Mouse (Mus musculus) E14TG2a.4 (cell line): ENCODE data around the gene Pax4.
A peak's percentile ranks its signal among the peaks of the same experiment; 100 is the strongest.

Source experiments
- H3K27me3 ChIP-seq: 2 replicates; pipeline ENCODE4 v1.6.1; 2014; ENCODE audit warnings: low read length, control low read depth; ENCODE audit not compliant: insufficient read depth
- H3K36me3 ChIP-seq: 2 replicates; pipeline ENCODE4 v1.6.1; 2014; ENCODE audit warnings: low read length, control low read depth; ENCODE audit not compliant: insufficient read depth
- H3K4me1 ChIP-seq: replicated peaks from 2 replicates; pipeline ENCODE4 v1.6.1; 2014; ENCODE audit warnings: low read depth, low read length, control low read depth
- H3K4me3 ChIP-seq: replicated peaks from 2 replicates; pipeline ENCODE4 v1.5.1; 2014; ENCODE audit warnings: mild to moderate bottlenecking, low read length
- H3K9me3 ChIP-seq: 2 replicates; pipeline ENCODE4 v1.6.1; 2014; ENCODE audit warnings: low read length, control low read depth
- CTCF ChIP-seq: conservative IDR thresholded peaks from 2 replicates; pipeline ENCODE4 v1.5.1; 2014; ENCODE audit warnings: low read length
- NANOG ChIP-seq: IDR thresholded peaks from 2 replicates; pipeline ENCODE4 v1.6.1; 2014; ENCODE audit warnings: borderline replicate concordance, low read length, mixed read lengths
- POU5F1 ChIP-seq: IDR thresholded peaks from 2 replicates; pipeline ENCODE4 v1.6.1; 2014; ENCODE audit warnings: low read length, borderline replicate concordance

The Pax4 gene

GRCm38 (mm10) chr6:28449253-28449652 is at the start of gene Pax4:
Pax4 (minus strand) TSS chr6:28449353.
- Histone ChIP-seq H3K27me3 (peaks cover 56% of the 10 kb centered on the region), H3K4me1 (peaks cover 11% of the 10 kb centered on the region)
- no peak for TF ChIP-seq POU5F1
- TF ChIP-seq CTCF = no peak
- no peak for TF ChIP-seq NANOG

GRCm38 (mm10) chr6:28497837-28498236 is 48.7 kb upstream of the Pax4 start:
- Histone ChIP-seq H3K36me3 (peaks cover 61% of the 10 kb centered on the region), H3K9me3 (no peaks in the 10 kb centered on the region), H3K4me3 (no peak overlapping the region), H3K4me1 (peaks cover 18% of the 10 kb centered on the region), H3K27me3 (no peaks in the 10 kb centered on the region)
- TF ChIP-seq NANOG (no peak), CTCF (no peak), POU5F1 (no peak)

More at GRCm38 (mm10) chr6:28449253-28449652, at the start of gene Pax4:
- Histone ChIP-seq H3K4me3 (no peak within 1 kb of the TSS), H3K9me3 (peaks cover 26% of the 10 kb centered on the region), H3K36me3 (no peaks in the 10 kb centered on the region)

- H3K4me3 ChIP-seq = no peak overlapping the region
- peaks cover 81% of the 10 kb centered on the region for H3K36me3 ChIP-seq
- peaks cover 11% of the 10 kb centered on the region for H3K4me1 ChIP-seq
- H3K9me3 ChIP-seq = no peaks in the 10 kb centered on the region
- H3K27me3 ChIP-seq = no peaks in the 10 kb centered on the region
- TF ChIP-seq CTCF = no peak
- TF ChIP-seq NANOG = no peak
- no peak for TF ChIP-seq POU5F1
Observed at GRCm38 (mm10) chr6:28491198-28491597, 42.0 kb upstream of the Pax4 start.

GRCm38 (mm10) chr6:28490612-28491011 is 41.5 kb upstream of the Pax4 start:
- Histone ChIP-seq H3K9me3 (no peaks in the 10 kb centered on the region), H3K4me1 (peaks cover 17% of the 10 kb centered on the region), H3K4me3 (no peak overlapping the region), H3K27me3 (no peaks in the 10 kb centered on the region), H3K36me3 (peaks cover 82% of the 10 kb centered on the region)
- TF ChIP-seq POU5F1 (no peak), NANOG (no peak), CTCF (no peak)

GRCm38 (mm10) chr6:28488204-28488851 is 39.2 kb upstream of the Pax4 start:
- H3K9me3 ChIP-seq = no peaks in the 10 kb centered on the region
- H3K27me3 ChIP-seq = no peaks in the 10 kb centered on the region
- TF ChIP-seq NANOG = no peak
- TF ChIP-seq CTCF = no peak
- no peak for TF ChIP-seq POU5F1
- H3K4me1 ChIP-seq = peaks cover 39% of the 10 kb centered on the region
- H3K36me3 ChIP-seq = peaks cover 96% of the 10 kb centered on the region
- H3K4me3 ChIP-seq = no peak overlapping the region

GRCm38 (mm10) chr6:28486905-28487304 is 37.8 kb upstream of the Pax4 start:
- H3K4me3 ChIP-seq = no peak overlapping the region

GRCm38 (mm10) chr6:28486471-28486870 is 37.3 kb upstream of the Pax4 start:
- peaks cover 57% of the 10 kb centered on the region for H3K4me1 ChIP-seq
- H3K4me3 ChIP-seq = no peak overlapping the region
- no peaks in the 10 kb centered on the region for H3K27me3 ChIP-seq
- no peaks in the 10 kb centered on the region for H3K9me3 ChIP-seq
- H3K36me3 ChIP-seq = peaks cover 97% of the 10 kb centered on the region
- TF ChIP-seq NANOG (no peak), CTCF (no peak), POU5F1 (no peak)

More at GRCm38 (mm10) chr6:28486905-28487304, 37.8 kb upstream of the Pax4 start:
- TF ChIP-seq CTCF (no peak), POU5F1 (no peak), NANOG (no peak)
- peaks cover 53% of the 10 kb centered on the region for H3K4me1 ChIP-seq
- no peaks in the 10 kb centered on the region for H3K9me3 ChIP-seq
- H3K27me3 ChIP-seq = no peaks in the 10 kb centered on the region
- peaks cover 96% of the 10 kb centered on the region for H3K36me3 ChIP-seq

- no peaks in the 10 kb centered on the region for H3K9me3 ChIP-seq
- no peak overlapping the region for H3K4me3 ChIP-seq
- H3K4me1 ChIP-seq = peaks cover 62% of the 10 kb centered on the region
- H3K36me3 ChIP-seq = peaks cover 93% of the 10 kb centered on the region
- no peaks in the 10 kb centered on the region for H3K27me3 ChIP-seq
- TF ChIP-seq CTCF (no peak), POU5F1 (no peak), NANOG (no peak)
Observed at GRCm38 (mm10) chr6:28486008-28486407, 36.9 kb upstream of the Pax4 start.

GRCm38 (mm10) chr6:28482711-28483315 is 33.7 kb upstream of the Pax4 start:
- Histone ChIP-seq H3K4me3 (0 out of 2 replicates have a peak overlapping the region, but pooled peaks have one; percentile 27), H3K4me1 (peaks cover 68% of the 10 kb centered on the region), H3K9me3 (no peaks in the 10 kb centered on the region), H3K36me3 (peaks cover 64% of the 10 kb centered on the region), H3K27me3 (no peaks in the 10 kb centered on the region)
- TF ChIP-seq CTCF = no peak
- no peak for TF ChIP-seq NANOG
- TF ChIP-seq POU5F1 = no peak
